Mouse (Mus musculus) left cerebral cortex, postnatal 36 days (tissue): ENCODE measurements around the gene Olfr1297. TPM values are rescaled to one million over a fixed set of nuclear protein-coding genes. Genes with fewer than 3 reads are reported as not detected.

Experiments used
- DNase-seq, 2 experiments: peaks; one replicate each; pipeline ENCODE4 v3.0.0; 2021 to 2022; ENCODE audit warnings: low spot score in 2 of 2, mixed read lengths in 1 of 2
- intact Hi-C: fragments of 180-260 bp; cut with DNase I; formaldehyde crosslinking; loops from one replicate; pipeline ENCODE4 v1.15.1; 2025
- total RNA-seq, 2 experiments: library from RNA; stranded (reverse); gene quantifications; 2 replicates each; pipeline ENCODE4 v1.2.3; 2021

Olfr1297 gene
- not detected for total RNA-seq

GRCm38 (mm10) chr2:111626397-111626796, at the start of gene Olfr1297:
Gene Olfr1297 (minus strand): TSS chr2:111626497.
- no peak for DNase-seq
- intact Hi-C loops: no loop called here

DNA sequence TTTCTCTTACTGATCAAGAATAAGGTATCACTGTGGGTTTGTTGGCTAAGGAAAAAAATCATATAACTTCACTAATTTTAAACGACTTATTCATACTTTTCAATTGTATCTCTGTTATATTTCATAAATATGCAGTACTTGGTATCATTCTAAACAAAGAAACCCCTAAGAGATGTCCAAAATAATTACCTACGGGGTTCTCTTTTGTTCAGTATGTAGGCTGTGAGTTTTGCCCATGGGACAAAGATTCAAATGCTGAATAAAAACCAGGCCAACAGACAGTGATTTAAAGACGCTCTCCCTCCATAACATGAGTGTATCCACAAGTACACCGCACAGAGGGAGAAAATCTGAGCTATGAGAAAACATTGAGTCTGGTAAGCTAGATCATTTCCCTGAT, 34.8 kb upstream of the Olfr1297 start, which contains the start of gene Olfr1299:
TSS of gene Olfr1299 (plus strand) at position 301 of the 400 bp plus-strand sequence.
- DNase-seq: no peak
- intact Hi-C loops: no loop called here

DNA sequence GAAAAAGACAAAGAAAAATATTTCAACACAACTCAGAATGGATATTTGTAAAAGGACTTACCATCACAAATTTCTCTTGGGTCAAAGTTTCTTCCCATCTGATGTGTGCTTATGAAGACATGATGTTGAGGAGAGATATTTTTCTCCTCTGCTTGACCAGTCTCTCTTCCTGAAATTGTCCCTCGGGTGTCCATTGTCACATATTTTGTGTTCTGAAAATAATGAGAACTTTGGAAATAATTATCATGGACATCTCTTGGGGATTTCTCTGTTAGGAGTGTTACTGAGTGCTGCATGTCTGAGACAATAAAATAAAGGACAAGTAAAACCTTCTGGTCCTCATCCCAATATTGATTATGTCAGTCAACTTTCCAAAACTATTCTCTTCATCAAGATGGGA, 22.8 kb upstream of the Olfr1297 start, which contains the start of gene Olfr1298:
TSS of gene Olfr1298 (minus strand) at position 101 of the 400 bp plus-strand sequence.
- intact Hi-C loops: no loop called here
- DNase-seq: no peak

GRCm38 (mm10) chr2:111569581-111569980, 56.7 kb downstream of the Olfr1297 start, which contains the start of gene Olfr1295:
Gene Olfr1295 (minus strand): TSS chr2:111569681.
- DNase-seq: no peak
- intact Hi-C loops: no loop called here

Other genes starting within 250 kb of the Olfr1297 start
- gene Olfr1286, start 203.4 kb downstream of the Olfr1297 start, total RNA-seq: not detected
- gene Olfr1287, start 177.4 kb downstream of the Olfr1297 start, total RNA-seq: not detected
- gene Olfr1288, start 152.4 kb downstream of the Olfr1297 start, total RNA-seq: not detected
- not detected for gene Olfr1289, start 145.7 kb downstream of the Olfr1297 start, total RNA-seq
- not detected for gene Olfr1290, start 132.7 kb downstream of the Olfr1297 start, total RNA-seq
- not detected for gene Olfr1291-ps1, start 129.3 kb downstream of the Olfr1297 start, total RNA-seq
- not detected for gene Olfr1293-ps, start 101.3 kb downstream of the Olfr1297 start, total RNA-seq
- gene Olfr1294, start 86.2 kb downstream of the Olfr1297 start, total RNA-seq: not detected
- gene Olfr1295, start 56.8 kb downstream of the Olfr1297 start, total RNA-seq: not detected
- not detected for gene Olfr1298, start 22.7 kb upstream of the Olfr1297 start, total RNA-seq
- gene Olfr1299, start 34.9 kb upstream of the Olfr1297 start, total RNA-seq: not detected
- gene Olfr1301, start 124.5 kb upstream of the Olfr1297 start, total RNA-seq: not detected
- gene Olfr1302, start 150.9 kb upstream of the Olfr1297 start, total RNA-seq: not detected
- gene Olfr1303, start 193.8 kb upstream of the Olfr1297 start, total RNA-seq: not detected